Mouse (Mus musculus) kidney, postnatal 0 days (tissue): ENCODE measurements around the gene Cngb1. TPM values are rescaled to one million over a fixed set of nuclear protein-coding genes. Genes with fewer than 3 reads are reported as not detected.

ENCODE experiments used
- ATAC-seq: fragments of 200-750 bp; cut with Nextera tagmentation; replicated peaks from 2 replicates; pipeline ENCODE4 v1.8.0; 2017; ENCODE audit warnings: low read depth, moderate number of reproducible peaks, moderate TSS enrichment, moderate library complexity; ENCODE audit not compliant: low FRiP score
- DNase-seq: peaks from one replicate; pipeline ENCODE4 v3.0.0-alpha.2; 2016; ENCODE audit warnings: low spot score
- H3K27ac ChIP-seq: fragments of 300-500 bp; sonication (generic); 2 replicates; pipeline ENCODE4 v1.5.1; 2014; ENCODE audit warnings: mild to moderate bottlenecking
- H3K27me3 ChIP-seq: fragments of 300-500 bp; sonication (generic); 2 replicates; pipeline ENCODE4 v1.6.1; 2014; ENCODE audit warnings: low read length, mixed read lengths; ENCODE audit not compliant: insufficient read depth
- H3K36me3 ChIP-seq: fragments of 300-500 bp; sonication (generic); 2 replicates; pipeline ENCODE4 v1.6.1; 2014; ENCODE audit warnings: low read length, mixed read lengths; ENCODE audit not compliant: insufficient read depth
- H3K4me1 ChIP-seq: fragments of 300-500 bp; sonication (generic); replicated peaks from 2 replicates; pipeline ENCODE4 v1.6.1; 2014; ENCODE audit warnings: antibody characterized with exemption, low read length, mixed read lengths; ENCODE audit not compliant: insufficient read depth
- H3K4me2 ChIP-seq: fragments of 300-500 bp; sonication (generic); 2 replicates; pipeline ENCODE4 v1.6.1; 2014; ENCODE audit warnings: mild to moderate bottlenecking, low read length, moderate library complexity, mixed read lengths
- H3K4me3 ChIP-seq: fragments of 300-500 bp; sonication (generic); replicated peaks from 2 replicates; pipeline ENCODE4 v1.5.1; 2014; ENCODE audit warnings: low read depth, low read length
- H3K9ac ChIP-seq: fragments of 300-500 bp; sonication (generic); 2 replicates; pipeline ENCODE4 v1.6.1; 2014; ENCODE audit warnings: low read depth, low read length
- H3K9me3 ChIP-seq: fragments of 300-500 bp; sonication (generic); replicated peaks from 2 replicates; pipeline ENCODE4 v1.6.1; 2016; ENCODE audit warnings: low read length, inconsistent platforms, mixed read lengths
- CTCF ChIP-seq: IDR thresholded peaks from 2 replicates; pipeline ENCODE4 v1.5.1; 2016; ENCODE audit warnings: antibody characterized with exemption, low read depth, mild to moderate bottlenecking, moderate library complexity
- WGBS: fragments of 180-500 bp; shearing (Covaris S2); extraction: QIAGEN DNeasy Blood & Tissue Kit; methylation state at CpG from one replicate; pipeline ENCODE4 v1.1.7; 2014; 5-methylcytosine and 5-hydroxymethylcytosine counted together
- polyA plus RNA-seq: library from polyadenylated mRNA; unstranded; fragments of >200 nt; fragmentation: Nextera tagmentation; extraction: Ambion mirVana; gene quantifications from 2 replicates; pipeline ENCODE4 v1.2.1, GENCODE M21; 2015

Gene Cngb1
- polyA plus RNA-seq, 1 experiment from 2014 or later, result 2.1 TPM

DNA sequence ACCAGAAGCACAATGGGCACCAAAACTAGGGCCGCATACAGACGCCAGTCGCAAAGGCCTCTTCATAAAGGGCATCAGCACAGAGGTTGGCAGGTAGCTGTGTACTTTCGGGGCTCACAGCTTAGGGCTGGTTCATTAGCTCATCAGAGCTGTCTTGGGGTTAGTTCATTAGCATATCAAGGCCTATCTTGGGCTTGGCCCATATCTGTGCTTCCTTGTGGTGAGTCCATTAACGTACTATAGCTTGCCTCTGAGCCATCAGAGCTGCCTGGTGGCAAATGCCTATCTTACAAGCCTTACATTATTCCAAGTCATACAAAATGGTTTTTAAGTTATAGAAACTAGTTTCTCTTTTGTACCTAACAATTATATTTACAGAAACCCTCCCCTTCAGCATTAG lies 82.4 kb downstream of the Cngb1 start:
- TF ChIP-seq CTCF, result no peak
- Histone ChIP-seq H3K27ac (no peak overlapping the region), H3K27me3 (no peaks in the 10 kb centered on the region), H3K4me2 (no peak overlapping the region), H3K4me3 (no peak overlapping the region), H3K9me3 (no peaks in the 10 kb centered on the region), H3K36me3 (no peaks in the 10 kb centered on the region), H3K4me1 (peaks cover 10% of the 10 kb centered on the region; the same call in 1 of the 2 replicates), H3K9ac (no peak overlapping the region)
- 93% methylated on average over 5 of the region's 5 CpGs for WGBS
- ATAC-seq (no peak), DNase-seq (no peak)

DNA sequence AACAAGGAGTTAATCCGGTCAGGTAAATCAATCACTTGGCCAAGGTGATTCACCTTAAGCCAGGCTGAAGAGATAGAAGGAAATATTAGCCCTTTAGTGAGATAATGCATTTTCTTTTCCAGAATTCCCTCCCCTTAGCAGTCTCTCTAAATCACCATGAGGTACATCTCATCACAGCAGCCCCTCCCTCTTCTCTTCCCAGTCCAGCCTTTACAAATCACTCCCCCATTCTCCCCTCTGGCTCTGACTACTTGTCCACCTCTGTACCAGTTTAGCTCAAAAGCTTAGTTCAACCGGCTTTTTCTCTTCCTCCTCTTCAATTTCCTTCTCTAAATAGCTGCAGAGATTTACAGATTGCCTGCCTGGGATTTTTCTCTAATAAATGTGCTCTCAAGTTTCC lies 85.3 kb downstream of the Cngb1 start:
- H3K36me3 ChIP-seq, result no peaks in the 10 kb centered on the region
- ATAC-seq (no peak), DNase-seq (peak; percentile 72)
- H3K4me2 ChIP-seq, result no peak overlapping the region
- H3K27ac ChIP-seq, result peak overlapping the region; percentile 57
- TF ChIP-seq CTCF, result no peak
- H3K4me3 ChIP-seq, result no peak overlapping the region
- H3K27me3 ChIP-seq, result no peaks in the 10 kb centered on the region
- H3K9me3 ChIP-seq, result no peaks in the 10 kb centered on the region
- H3K4me1 ChIP-seq, result peaks cover 10% of the 10 kb centered on the region; the same call in 1 of the 2 replicates
- H3K9ac ChIP-seq, result no peak overlapping the region
- 14% methylated on average over 2 of the region's 2 CpGs for WGBS

DNA sequence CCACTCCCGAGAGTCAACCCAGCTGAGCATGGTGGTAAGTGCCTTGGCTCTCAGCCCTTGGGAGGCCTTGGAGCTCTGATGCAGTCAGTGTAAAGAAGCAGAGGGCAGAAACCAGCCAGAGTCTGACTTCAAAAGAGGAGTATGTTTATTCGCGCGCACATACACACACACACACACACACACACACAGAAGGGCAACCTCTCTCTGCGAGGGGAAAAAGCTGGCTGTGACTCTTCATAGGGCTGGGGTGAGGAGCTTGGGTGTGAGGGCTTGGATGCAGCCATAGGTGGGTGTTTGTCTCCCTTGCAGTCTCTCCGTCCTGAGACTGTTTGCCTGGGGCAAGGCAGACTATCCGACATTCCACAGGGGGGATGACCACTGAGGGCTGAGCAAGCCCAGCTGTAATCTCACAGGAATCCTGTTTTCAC lies 85.8 kb downstream of the Cngb1 start:
- no peaks in the 10 kb centered on the region for H3K36me3 ChIP-seq
- H3K4me3 ChIP-seq, result no peak overlapping the region
- H3K9ac ChIP-seq, result no peak overlapping the region
- 20% methylated on average over 7 of the region's 7 CpGs for WGBS
- DNase-seq (peak; percentile 58), ATAC-seq (no peak; the same call in 1 of the 2 replicates)
- no peaks in the 10 kb centered on the region for H3K9me3 ChIP-seq
- H3K4me2 ChIP-seq, result no peak overlapping the region
- H3K27me3 ChIP-seq, result no peaks in the 10 kb centered on the region
- TF ChIP-seq CTCF, result no peak
- peaks cover 10% of the 10 kb centered on the region; the same call in 1 of the 2 replicates for H3K4me1 ChIP-seq
- peak overlapping the region; percentile 57 for H3K27ac ChIP-seq

DNA sequence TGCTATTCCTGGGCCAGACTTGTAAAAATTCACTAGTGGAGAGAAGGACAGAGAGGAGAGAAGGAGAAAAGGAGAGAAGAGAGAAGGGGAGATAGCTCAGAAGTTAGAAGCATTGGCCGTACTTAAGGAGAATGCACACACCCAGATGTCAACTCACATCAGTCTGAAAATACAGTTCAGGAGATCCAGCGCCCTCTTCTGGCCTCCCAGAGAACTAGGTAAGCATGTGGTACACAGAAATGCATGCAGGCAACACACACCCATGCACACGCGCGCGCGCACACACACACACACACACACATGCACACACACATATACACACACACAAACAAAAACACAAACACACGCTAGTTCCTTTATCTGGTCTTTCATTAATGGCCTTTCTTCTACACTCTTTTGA lies 86.8 kb downstream of the Cngb1 start:
- Histone ChIP-seq H3K27ac (no peak overlapping the region), H3K27me3 (no peaks in the 10 kb centered on the region), H3K4me3 (no peak overlapping the region), H3K36me3 (no peaks in the 10 kb centered on the region), H3K9me3 (no peaks in the 10 kb centered on the region), H3K4me1 (peaks cover 10% of the 10 kb centered on the region; the same call in 1 of the 2 replicates), H3K4me2 (no peak overlapping the region), H3K9ac (no peak overlapping the region)
- DNase-seq (peak; percentile 4), ATAC-seq (no peak)
- WGBS, result 89% methylated on average over 8 of the region's 8 CpGs
- peak; percentile 49 for TF ChIP-seq CTCF

DNA sequence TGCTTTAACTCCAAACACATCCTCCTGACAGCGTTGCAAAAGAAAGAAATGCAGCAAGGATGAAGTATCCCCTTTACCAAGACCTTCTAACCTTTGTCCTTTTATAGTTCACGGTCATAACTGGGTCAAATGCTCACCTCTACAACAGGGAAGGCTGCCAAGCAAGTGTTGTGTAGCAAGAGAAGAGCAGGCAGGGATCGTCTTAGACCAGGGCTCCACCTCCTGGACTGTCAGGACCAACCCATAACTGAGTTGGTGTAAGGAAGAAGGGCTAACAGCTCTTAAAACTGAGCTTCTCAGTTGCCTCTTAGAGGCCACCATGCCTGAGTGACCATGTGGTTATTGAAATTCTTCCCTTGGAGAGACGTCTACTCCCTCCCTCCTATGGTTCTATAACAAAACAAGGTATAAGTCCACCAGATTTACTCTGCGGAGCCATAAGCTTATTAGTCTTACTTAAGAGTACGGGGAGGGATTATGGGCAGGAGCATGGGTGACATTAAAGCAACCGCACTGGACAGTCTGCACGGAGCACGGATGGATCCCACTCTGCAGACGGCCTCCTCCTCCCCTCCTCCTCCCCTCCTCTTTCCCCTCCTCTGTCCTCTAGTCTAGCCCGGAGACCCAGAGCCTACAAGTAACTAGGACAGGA lies 90.5 kb downstream of the Cngb1 start:
- Histone ChIP-seq H3K9me3 (no peaks in the 10 kb centered on the region), H3K4me1 (peaks cover 7% of the 10 kb centered on the region; the same call in 1 of the 2 replicates), H3K36me3 (no peaks in the 10 kb centered on the region), H3K9ac (no peak overlapping the region), H3K4me2 (no peak overlapping the region), H3K27me3 (no peaks in the 10 kb centered on the region), H3K27ac (no peak overlapping the region), H3K4me3 (no peak overlapping the region)
- 45% methylated on average over 11 of the region's 11 CpGs for WGBS
- no peak for ATAC-seq
- peak; percentile 42 for DNase-seq
- peak; percentile 34; the same call in 1 of the 2 replicates for TF ChIP-seq CTCF

DNA sequence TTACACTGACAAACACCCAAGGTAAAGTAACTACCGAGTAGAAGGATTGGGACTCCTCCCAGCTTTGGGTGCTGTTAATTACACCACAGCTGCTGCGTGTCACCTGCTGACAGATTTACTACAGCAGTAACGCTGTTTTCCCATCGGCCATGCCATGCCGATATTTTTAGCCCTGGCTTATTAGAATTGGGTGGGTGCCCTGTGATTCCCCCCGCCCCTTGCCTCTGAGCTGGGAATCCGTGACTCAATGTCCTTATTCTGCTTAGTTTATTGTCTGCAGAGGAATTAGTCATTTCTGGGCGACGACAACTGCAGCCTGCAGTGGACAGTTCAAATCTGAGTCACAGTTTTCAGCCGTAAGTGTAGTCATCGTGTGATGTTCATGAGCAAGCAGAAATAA lies 96.5 kb downstream of the Cngb1 start:
- Histone ChIP-seq H3K4me2 (peak overlapping the region; percentile 27; the same call in 1 of the 2 replicates), H3K9ac (no peak overlapping the region), H3K36me3 (no peaks in the 10 kb centered on the region), H3K4me3 (no peak overlapping the region), H3K27me3 (no peaks in the 10 kb centered on the region), H3K4me1 (peaks cover 6% of the 10 kb centered on the region; the same call in 1 of the 2 replicates), H3K27ac (no peak overlapping the region), H3K9me3 (no peaks in the 10 kb centered on the region)
- TF ChIP-seq CTCF, result no peak
- peak; percentile 67 for DNase-seq
- 9% methylated on average over 11 of the region's 11 CpGs for WGBS
- ATAC-seq, result peak; percentile 54; the same call in 1 of the 2 replicates

DNA sequence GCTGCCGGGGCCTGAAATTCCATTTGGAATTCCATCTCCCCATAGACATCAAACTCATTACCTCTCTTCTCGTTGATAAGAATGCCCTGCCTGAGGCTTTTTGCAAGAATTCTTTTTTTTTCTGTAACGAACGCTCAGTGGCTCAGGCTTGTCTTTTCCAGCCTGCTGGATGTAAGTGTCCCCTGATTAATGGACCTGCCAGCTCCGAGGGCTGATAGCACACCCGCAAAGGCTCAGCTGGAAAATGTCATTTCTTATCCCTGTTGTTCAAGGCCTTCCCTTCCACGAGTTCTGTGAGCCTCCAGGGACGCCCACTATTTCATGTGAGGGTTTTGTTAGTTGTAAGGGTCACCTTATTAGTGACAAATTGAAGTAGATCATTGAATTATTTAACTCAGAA lies 100.4 kb downstream of the Cngb1 start:
- no peak overlapping the region for H3K9ac ChIP-seq
- DNase-seq, result peak; percentile 63
- no peak overlapping the region for H3K27ac ChIP-seq

More for the DNA sequence above, 100.4 kb downstream of the Cngb1 start:
- no peak for ATAC-seq
- Histone ChIP-seq H3K4me3 (no peak overlapping the region), H3K4me1 (peaks cover 6% of the 10 kb centered on the region; the same call in 1 of the 2 replicates), H3K27me3 (no peaks in the 10 kb centered on the region), H3K4me2 (no peak overlapping the region), H3K9me3 (no peaks in the 10 kb centered on the region), H3K36me3 (no peaks in the 10 kb centered on the region)
- 12% methylated on average over 8 of the region's 8 CpGs for WGBS
- TF ChIP-seq CTCF, result no peak
